ENCODE assay signal across 8 mouse cellular contexts in the genomic region with DNA sequence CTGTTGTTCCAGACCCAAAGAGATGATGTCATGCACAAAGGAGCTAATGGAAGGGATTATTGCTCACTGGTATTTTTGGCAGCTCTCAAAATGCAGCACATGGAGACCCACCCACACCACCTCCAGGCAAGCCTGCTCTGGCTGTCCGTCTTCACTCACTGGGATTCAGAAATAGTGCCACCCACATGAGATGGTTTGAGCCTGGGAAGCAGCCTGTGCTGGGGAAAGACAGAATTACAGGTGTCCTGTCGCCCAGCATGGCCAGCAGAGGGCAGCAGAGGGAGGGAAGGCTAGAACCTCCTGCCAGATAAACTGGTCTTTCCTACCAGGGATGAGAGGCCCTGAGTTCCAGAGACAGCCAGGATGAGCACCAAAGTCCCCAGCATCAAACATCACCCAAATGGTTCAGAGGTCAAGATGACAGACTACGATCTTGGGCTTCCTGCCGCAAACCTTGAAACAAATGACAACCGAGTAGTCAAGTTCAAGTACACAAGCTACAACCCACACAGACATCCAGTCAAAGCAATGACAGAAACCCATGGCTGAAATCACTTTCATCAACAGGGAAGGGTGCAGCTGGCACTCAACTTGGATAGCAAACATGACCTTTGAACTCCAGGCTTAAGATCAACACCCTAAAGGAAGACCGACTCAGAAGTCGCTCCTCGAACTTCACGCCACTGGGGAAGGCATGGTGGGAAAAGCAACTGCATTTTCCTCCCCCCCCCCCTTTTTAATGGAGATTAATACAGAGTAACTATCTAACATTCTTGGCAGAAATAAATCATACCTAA. TPM values are rescaled to one million over a fixed set of nuclear protein-coding genes. Genes with fewer than 3 reads are reported as not detected.
A peak's percentile ranks its signal among the peaks of the same experiment; 100 is the strongest.
DNase-seq lines count a peak whose midpoint lies in the region; ATAC-seq and TF ChIP-seq lines count a peak whose summit lies in the region.

No protein-coding gene starts in this region.

- intact Hi-C loops in heart, postnatal 36 days (cut with DNase I) = loop anchor here (1.0 to 5.0 kb wide), 4 partner anchors 79 to 454 kb away; a partner anchor contains a TSS

- TF ChIP-seq POLR2A in brain, embryonic 14.5 days (IDR thresholded peaks at IDR 0.05; ENCODE audit: borderline replicate concordance, extremely low read depth, insufficient read depth, insufficient read length, poor library complexity, severe bottlenecking) = no peak

- TF ChIP-seq CTCF in brain, embryonic 14.5 days (IDR thresholded peaks at IDR 0.05; ENCODE audit: borderline replicate concordance, extremely low read depth, insufficient read depth, insufficient read length) = peak; percentile 96

- ATAC-seq in erythroid progenitor cell, adult 5-6 weeks (replicated peaks; ENCODE audit: low FRiP score, poor library complexity, severe bottlenecking) = peak; percentile 71
- peak; percentile 84 for ATAC-seq in megakaryocyte progenitor cell, adult 5-6 weeks (replicated peaks; ENCODE audit: poor library complexity)
- ATAC-seq in activated CD4-positive, CD25-positive, alpha-beta regulatory T cell, adult 4 months = no peak

- DNase-seq in NIH3T3 (ENCODE audit: low read depth) = peak; percentile 85
- DNase-seq in brain, embryonic 14.5 days (ENCODE audit: low read depth) = peak; percentile 78
- DNase-seq in heart, postnatal 36 days = peak; percentile 77 to 85
- peak; percentile 88 for DNase-seq in left cerebral cortex, adult 11 months (ENCODE audit: low spot score)
- DNase-seq in spleen, adult 18-20 months = peak; percentile 41 to 72

RNA-seq across cellular contexts. Expression of a gene that starts 41.4 kb away (rescaled TPM):
- 1.9 and 2.8 TPM in 2 replicates for polyA plus RNA-seq in brain, embryonic 14.5 days (2012; rRNA removed)
- 1.8 TPM in 1 of 2 replicates, not detected in the other for total RNA-seq in erythroid progenitor cell, adult 5-6 weeks (2015; ENCODE audit: low replicate concordance)
- total RNA-seq in erythroid progenitor cell, adult 5-6 weeks (2017; ENCODE audit: low replicate concordance) = 0.13 TPM in 1 of 2 replicates, not detected in the other
- total RNA-seq in heart, postnatal 36 days (2021) = under 1 TPM; 0.94 to 0.98 TPM
- 0.05 and 0.39 TPM in 2 replicates for total RNA-seq in megakaryocyte progenitor cell, adult 5-6 weeks (2015)
- total RNA-seq in megakaryocyte progenitor cell, adult 5-6 weeks (2017) = 0.14 and 0.17 TPM in 2 replicates
- polyA plus RNA-seq in activated CD4-positive, CD25-positive, alpha-beta regulatory T cell, adult 4 months (2017; shearing (Covaris generic)) = under 1 TPM; 0.55 to 0.78 TPM
